Mouse (Mus musculus): Measurements from ENCODE around the gene Stra6.

DNA sequence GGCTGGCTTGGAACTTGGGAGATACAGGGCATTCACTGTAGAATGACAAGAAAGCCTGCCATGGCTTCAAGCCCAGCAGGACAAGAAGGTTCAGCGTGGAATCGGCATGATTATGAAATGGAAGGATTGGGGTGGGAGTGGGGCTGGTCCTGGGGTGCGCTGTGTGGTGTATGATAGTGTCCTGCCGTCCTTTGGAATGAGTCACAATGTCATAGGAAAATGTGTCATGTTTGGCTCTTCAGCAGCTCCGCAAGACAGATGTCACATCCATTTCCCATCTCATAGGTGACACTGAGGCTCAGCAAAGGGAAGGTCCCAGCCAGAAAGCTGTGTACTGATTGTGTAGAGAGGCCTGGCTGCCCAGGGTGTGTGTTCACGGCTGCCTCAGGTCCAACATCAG is 47.7 kb upstream of the Stra6 start:
- TF ChIP-seq CTCF (IDR thresholded peaks at IDR 0.05; ENCODE audit: low read depth) (no peak), EP300 (IDR thresholded peaks at IDR 0.05; ENCODE audit: low read depth) (no peak)

Measured in liver, embryonic 14.5 days (tissue).